Mouse (Mus musculus): Measurements from ENCODE around the gene Adgb. TPM values are rescaled to one million over a fixed set of nuclear protein-coding genes. Genes with fewer than 3 reads are reported as not detected.
"Not testable (repeated sequence)": the region's sequence is repeated elsewhere in the genome, so short reads cannot be mapped to it uniquely, and the experiment has no call there.

The Adgb gene
- polyA plus RNA-seq (2015; fragmentation: Nextera tagmentation; extraction: Ambion mirVana) = 0.08 and 0.13 TPM in 2 replicates

DNA sequence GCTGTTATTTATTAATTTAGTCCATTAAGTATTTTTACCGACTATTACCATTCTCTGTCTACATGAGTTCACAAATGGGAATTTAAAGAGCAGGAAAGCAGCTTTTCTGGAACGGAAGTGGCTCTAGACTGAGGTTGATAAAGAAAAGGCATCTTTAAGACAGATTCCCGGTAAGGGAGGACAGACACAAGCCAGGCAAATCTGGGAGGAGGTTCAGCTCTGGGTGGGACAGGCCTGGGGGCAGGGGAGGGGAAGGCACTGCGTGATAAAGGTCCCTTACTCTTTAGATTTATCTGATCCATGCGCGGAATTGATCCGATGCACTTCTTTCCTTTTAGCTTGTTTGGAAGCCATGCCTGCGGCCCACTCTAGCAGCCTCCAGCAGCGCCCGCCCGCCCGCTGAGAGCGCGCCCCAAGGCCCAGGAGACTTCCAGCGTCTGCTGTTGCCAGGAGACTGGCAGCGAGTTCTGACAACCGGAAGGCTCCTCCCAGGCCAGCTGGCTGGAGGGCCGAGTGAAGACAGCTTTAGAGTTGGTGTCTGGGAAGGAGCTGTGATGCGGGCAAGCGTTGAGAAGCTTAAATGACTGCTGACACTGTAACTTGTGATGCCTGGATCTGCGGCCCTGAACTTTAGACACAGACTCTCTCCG, at the start of gene Adgb:
TSS of gene Adgb (minus strand) at position 366 of the 650 bp plus-strand sequence.
- 6% methylated on average over 22 of the region's 22 CpGs for WGBS

GRCm38 (mm10) chr10:10480139-10480538, 8.0 kb upstream of the Adgb start:
- Histone ChIP-seq H3K4me2 (replicated peaks; ENCODE audit: low read depth) (no peak overlapping the region), H3K9ac (ENCODE audit: low read length) (no peak overlapping the region), H3K27ac (replicated peaks) (no peak overlapping the region), H3K27me3 (ENCODE audit: control insufficient read depth, insufficient read depth, low read length) (no peaks in the 10 kb centered on the region), H3K4me3 (ENCODE audit: low read depth, low read length) (no peak overlapping the region), H3K4me1 (replicated peaks; ENCODE audit: control insufficient read depth, insufficient read depth) (no peaks in the 10 kb centered on the region), H3K36me3 (ENCODE audit: control insufficient read depth, insufficient read depth, low read length) (no peaks in the 10 kb centered on the region), H3K9me3 (ENCODE audit: control insufficient read depth, low read length) (no peaks in the 10 kb centered on the region)
- ATAC-seq (ENCODE audit: low FRiP score, low TSS enrichment) = no peak
- WGBS = 68% methylated on average over 1 of the region's 1 CpGs
- TF ChIP-seq CTCF (IDR thresholded peaks at IDR 0.05; ENCODE audit: low read depth) = no peak
- TF ChIP-seq EP300 (optimal IDR thresholded peaks at IDR 0.05) = no peak
- no peak for DNase-seq (ENCODE audit: low spot score)

More for the DNA sequence above, at the start of gene Adgb:
- DNase-seq (ENCODE audit: low spot score) (peak; percentile 58), ATAC-seq (ENCODE audit: low FRiP score, low TSS enrichment) (peak; percentile 79; the same call in 1 of the 2 replicates)
- Histone ChIP-seq H3K4me3 (ENCODE audit: low read depth, low read length) (no peak within 1 kb of the TSS), H3K4me1 (replicated peaks; ENCODE audit: control insufficient read depth, insufficient read depth) (0 out of 2 replicates have a peak, but pooled peaks cover 2% of the 10 kb centered on the region), H3K36me3 (ENCODE audit: control insufficient read depth, insufficient read depth, low read length) (no peaks in the 10 kb centered on the region), H3K9ac (ENCODE audit: low read length) (0 out of 2 replicates have a peak within 1 kb of the TSS, but pooled peaks have one; percentile 27), H3K4me2 (replicated peaks; ENCODE audit: low read depth) (peak within 1 kb of the TSS; percentile 46), H3K9me3 (ENCODE audit: control insufficient read depth, low read length) (no peaks in the 10 kb centered on the region), H3K27ac (replicated peaks) (no peak within 1 kb of the TSS), H3K27me3 (ENCODE audit: control insufficient read depth, insufficient read depth, low read length) (no peaks in the 10 kb centered on the region)
- TF ChIP-seq EP300 (optimal IDR thresholded peaks at IDR 0.05) (no peak), CTCF (IDR thresholded peaks at IDR 0.05; ENCODE audit: low read depth) (no peak)

- H3K4me3 ChIP-seq (ENCODE audit: low read depth, low read length); H3K36me3 ChIP-seq (ENCODE audit: control insufficient read depth, insufficient read depth, low read length); H3K27me3 ChIP-seq (ENCODE audit: control insufficient read depth, insufficient read depth, low read length); H3K4me1 ChIP-seq (replicated peaks; ENCODE audit: control insufficient read depth, insufficient read depth); ATAC-seq (ENCODE audit: low FRiP score, low TSS enrichment); H3K27ac ChIP-seq (replicated peaks); H3K9me3 ChIP-seq (ENCODE audit: control insufficient read depth, low read length); H3K4me2 ChIP-seq (replicated peaks; ENCODE audit: low read depth); H3K9ac ChIP-seq (ENCODE audit: low read length): not testable (repeated sequence)
- DNase-seq (ENCODE audit: low spot score) = peak; percentile 23
- WGBS = 48% methylated on average over 10 of the region's 10 CpGs
Observed at GRCm38 (mm10) chr10:10477429-10477828, 5.3 kb upstream of the Adgb start.

DNA sequence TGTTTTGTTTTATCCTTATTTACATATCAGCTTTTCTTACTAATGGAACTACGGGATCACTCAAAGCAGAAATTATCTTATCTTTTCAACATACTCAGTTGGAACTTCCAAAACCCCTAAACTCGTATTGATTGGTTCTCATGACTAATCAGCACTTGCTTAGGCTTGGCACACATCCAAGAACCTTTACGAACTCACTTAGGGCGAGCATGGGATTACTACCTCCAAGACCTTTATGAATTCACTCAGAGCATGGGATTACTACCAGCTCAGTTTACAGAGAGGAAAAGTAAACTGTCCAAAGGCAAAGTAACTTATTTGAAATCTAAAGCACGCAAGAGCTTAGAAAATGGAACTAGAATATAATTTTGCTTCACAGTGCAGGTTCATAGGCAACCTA, 4.8 kb upstream of the Adgb start:
- Histone ChIP-seq H3K36me3 (ENCODE audit: control insufficient read depth, insufficient read depth, low read length) (no peaks in the 10 kb centered on the region), H3K27me3 (ENCODE audit: control insufficient read depth, insufficient read depth, low read length) (no peaks in the 10 kb centered on the region), H3K4me3 (ENCODE audit: low read depth, low read length) (no peak overlapping the region), H3K9me3 (ENCODE audit: control insufficient read depth, low read length) (no peaks in the 10 kb centered on the region), H3K27ac (replicated peaks) (no peak overlapping the region), H3K9ac (ENCODE audit: low read length) (no peak overlapping the region), H3K4me2 (replicated peaks; ENCODE audit: low read depth) (no peak overlapping the region), H3K4me1 (replicated peaks; ENCODE audit: control insufficient read depth, insufficient read depth) (0 out of 2 replicates have a peak, but pooled peaks cover 2% of the 10 kb centered on the region)
- WGBS = 30% methylated on average over 5 of the region's 5 CpGs
- ATAC-seq (ENCODE audit: low FRiP score, low TSS enrichment) = no peak
- no peak for DNase-seq (ENCODE audit: low spot score)
- TF ChIP-seq CTCF (IDR thresholded peaks at IDR 0.05; ENCODE audit: low read depth) = no peak
- no peak for TF ChIP-seq EP300 (optimal IDR thresholded peaks at IDR 0.05)

- Histone ChIP-seq H3K27ac (replicated peaks) (no peak overlapping the region), H3K27me3 (ENCODE audit: control insufficient read depth, insufficient read depth, low read length) (no peaks in the 10 kb centered on the region), H3K9ac (ENCODE audit: low read length) (no peak overlapping the region), H3K4me3 (ENCODE audit: low read depth, low read length) (no peak overlapping the region), H3K36me3 (ENCODE audit: control insufficient read depth, insufficient read depth, low read length) (no peaks in the 10 kb centered on the region), H3K4me2 (replicated peaks; ENCODE audit: low read depth) (no peak overlapping the region), H3K9me3 (ENCODE audit: control insufficient read depth, low read length) (no peaks in the 10 kb centered on the region), H3K4me1 (replicated peaks; ENCODE audit: control insufficient read depth, insufficient read depth) (0 out of 2 replicates have a peak, but pooled peaks cover 2% of the 10 kb centered on the region)
- TF ChIP-seq CTCF (IDR thresholded peaks at IDR 0.05; ENCODE audit: low read depth) = no peak
- TF ChIP-seq EP300 (optimal IDR thresholded peaks at IDR 0.05) = no peak
- no peak for ATAC-seq (ENCODE audit: low FRiP score, low TSS enrichment)
- DNase-seq (ENCODE audit: low spot score) = no peak
- 71% methylated on average over 2 of the region's 2 CpGs for WGBS
Observed at GRCm38 (mm10) chr10:10476549-10476948, 4.4 kb upstream of the Adgb start.
